In the genomic region with DNA sequence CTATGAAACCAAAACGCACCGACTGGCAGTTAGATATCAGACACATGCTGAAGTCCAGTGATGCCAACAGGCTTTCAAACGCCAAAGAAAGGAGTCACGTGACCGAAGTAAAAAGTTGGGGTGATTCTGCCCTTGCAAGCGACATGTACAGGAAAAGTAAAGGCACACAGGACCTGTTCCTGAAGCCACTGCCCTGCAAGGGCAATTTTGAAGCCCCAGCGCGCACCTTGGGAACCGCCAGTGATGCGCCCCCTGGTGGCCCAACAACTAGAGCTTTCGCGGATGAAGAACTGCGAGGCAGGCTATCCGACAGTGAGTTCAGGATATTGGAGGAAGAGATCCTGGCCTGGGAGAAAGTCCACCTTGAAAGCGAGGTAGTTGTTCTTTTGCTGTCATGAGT, we compare ENCODE assay signal across 9 mouse cellular contexts. TPM values are rescaled to one million over a fixed set of nuclear protein-coding genes. Genes with fewer than 3 reads are reported as not detected.
DNase-seq lines count a peak whose midpoint lies in the region; ATAC-seq lines count a peak whose summit lies in the region.
"Had no signal": no experiment of that assay in that cellular context is flagged by ENCODE, and none has a peak within 500 bp of the region (broad histone marks: within the 10 kb centered on the region; RNA-seq: fewer than 3 reads in every experiment).

No protein-coding gene starts in this region.

- H3K4me2 ChIP-seq in forebrain, embryonic 11.5 days (ENCODE audit: low read depth, low read length, severe bottlenecking) = no peak overlapping the region
- no peak overlapping the region for H3K4me2 ChIP-seq in forebrain, embryonic 12.5 days
- H3K4me2 ChIP-seq: lung, embryonic 15.5 days had no signal

- no peak for ATAC-seq in forebrain, embryonic 11.5 days (replicated peaks; ENCODE audit: low FRiP score)
- ATAC-seq in forebrain, embryonic 12.5 days (ENCODE audit: low FRiP score) = no peak
- ATAC-seq in megakaryocyte-erythroid progenitor cell, adult 5-6 weeks (replicated peaks; ENCODE audit: low FRiP score, low TSS enrichment, poor library complexity, severe bottlenecking) = peak; percentile 79; the same call in 1 of the 2 replicates

- H3K9ac ChIP-seq in forebrain, embryonic 11.5 days (ENCODE audit: low read length) = no peak overlapping the region
- no peak overlapping the region for H3K9ac ChIP-seq in forebrain, embryonic 12.5 days
- H3K9ac ChIP-seq: lung, embryonic 15.5 days had no signal

- no peaks in the 10 kb centered on the region for H3K36me3 ChIP-seq in forebrain, embryonic 11.5 days (ENCODE audit: control insufficient read depth, insufficient read depth, low read length)
- H3K36me3 ChIP-seq in forebrain, embryonic 12.5 days (replicated peaks) = no peaks in the 10 kb centered on the region
- H3K36me3 ChIP-seq: lung, embryonic 15.5 days had no signal

- no peaks in the 10 kb centered on the region for H3K9me3 ChIP-seq in forebrain, embryonic 11.5 days (ENCODE audit: control insufficient read depth, low read length)
- H3K9me3 ChIP-seq in forebrain, embryonic 12.5 days = no peaks in the 10 kb centered on the region
- H3K9me3 ChIP-seq: lung, embryonic 15.5 days had no signal

- no peak overlapping the region for H3K4me3 ChIP-seq in forebrain, embryonic 11.5 days (ENCODE audit: low read depth, low read length)
- no peak overlapping the region for H3K4me3 ChIP-seq in forebrain, embryonic 12.5 days (replicated peaks)
- H3K4me3 ChIP-seq: lung, embryonic 15.5 days had no signal

- 22% methylated on average over 15 of the region's 15 CpGs for WGBS in forebrain, embryonic 11.5 days
- 25% methylated on average over 15 of the region's 15 CpGs for WGBS in forebrain, embryonic 12.5 days

- no peak overlapping the region for H3K27ac ChIP-seq in forebrain, embryonic 11.5 days (ENCODE audit: low read depth, low read length)
- no peak overlapping the region for H3K27ac ChIP-seq in forebrain, embryonic 12.5 days
- H3K27ac ChIP-seq: lung, embryonic 15.5 days had no signal

- H3K4me1 ChIP-seq in forebrain, embryonic 11.5 days (replicated peaks; ENCODE audit: control insufficient read depth, insufficient read depth, low read length) = no peaks in the 10 kb centered on the region
- no peaks in the 10 kb centered on the region for H3K4me1 ChIP-seq in forebrain, embryonic 12.5 days
- H3K4me1 ChIP-seq: lung, embryonic 15.5 days had no signal

- peak; percentile 89 for DNase-seq in forebrain, embryonic 11.5 days (ENCODE audit: low spot score)
- DNase-seq in WW6 (ENCODE audit: low read depth, low spot score) = peak; percentile 55
- peak; percentile 74 to 79 for DNase-seq in cerebellum, postnatal 36 days
- peak; percentile 25 to 54 for DNase-seq in heart, adult 9 months (ENCODE audit: low spot score in 2 of 2)
- DNase-seq in layer of hippocampus, adult 9-10 months (ENCODE audit: low spot score) = peak; percentile 3
- peak; percentile 56 to 74 for DNase-seq in spleen, postnatal 14 days (ENCODE audit: low spot score in 2 of 2)

- no peaks in the 10 kb centered on the region for H3K27me3 ChIP-seq in forebrain, embryonic 11.5 days (ENCODE audit: control insufficient read depth, insufficient read depth, low read length)
- no peaks in the 10 kb centered on the region for H3K27me3 ChIP-seq in forebrain, embryonic 12.5 days
- H3K27me3 ChIP-seq: lung, embryonic 15.5 days had no signal

RNA-seq across cellular contexts. Expression of gene Ankrd36, which starts 59.5 kb away (rescaled TPM):
- not detected in 2 replicates for polyA plus RNA-seq in forebrain, embryonic 11.5 days (2014; fragmentation: Nextera tagmentation; extraction: Ambion mirVana)
- 0.33 TPM in 1 of 2 replicates, not detected in the other for polyA plus RNA-seq in forebrain, embryonic 12.5 days (2016; fragmentation: Nextera tagmentation; extraction: Ambion mirVana)
- total RNA-seq in megakaryocyte-erythroid progenitor cell, adult 5-6 weeks (2014; fragmentation: Nextera tagmentation) = not detected in 2 replicates
- total RNA-seq in megakaryocyte-erythroid progenitor cell, adult 5-6 weeks (2017) = 5.1 TPM in 1 of 2 replicates, not detected in the other

Comparison
In these comparisons a context has a peak if more than half of its experiments do, and no peak if none do; other contexts are left out.
1. DNase-seq: peak in every context shown above with its lines; median percentile 89 in forebrain, embryonic 11.5 days; 76 in cerebellum, postnatal 36 days; 65 in spleen, postnatal 14 days; 55 in WW6; 40 in heart, adult 9 months; 3 in layer of hippocampus, adult 9-10 months.